ENCODE assay signal across 21 mouse cellular contexts in genomic region chr6:148761475-148761874, GRCm38 (mm10).
DNase-seq lines count a peak whose midpoint lies in the region; ATAC-seq and TF ChIP-seq lines count a peak whose summit lies in the region.
"Had no signal": no experiment of that assay in that cellular context is flagged by ENCODE, and none has a peak within 500 bp of the region (broad histone marks: within the 10 kb centered on the region; RNA-seq: fewer than 3 reads in every experiment).

No protein-coding gene starts in this region.

- no peak overlapping the region for H3K4me2 ChIP-seq in intestine, postnatal 0 days (replicated peaks; ENCODE audit: low read depth)
- H3K4me2 ChIP-seq: embryonic facial prominence, embryonic 12.5 days; forebrain, embryonic 12.5 days; heart, embryonic 13.5 days; hindbrain, embryonic 13.5 days had no signal

- no peaks in the 10 kb centered on the region for H3K36me3 ChIP-seq in G1E (replicated peaks)
- no peaks in the 10 kb centered on the region for H3K36me3 ChIP-seq in intestine, postnatal 0 days (ENCODE audit: control insufficient read depth, insufficient read depth)
- H3K36me3 ChIP-seq: embryonic facial prominence, embryonic 12.5 days; forebrain, embryonic 12.5 days; heart, embryonic 13.5 days; hindbrain, embryonic 13.5 days had no signal

- DNase-seq in 416B (ENCODE audit: low read depth) (peak; percentile 66), G1E (ENCODE audit: low spot score) (peak; percentile 18), liver (no peak)
- no peak for DNase-seq in left cerebral cortex, adult 2 months (ENCODE audit: extremely low spot score in 1 of 2, low spot score in 2 of 2)
- DNase-seq: adrenal gland, adult 8-10 months; adrenal gland, postnatal 36 days; cerebellum, adult 11 months; cerebellum, adult 8-10 months; cerebellum, postnatal 14 days; forebrain, postnatal 0 days; gastrocnemius, postnatal 25 days; heart, adult 11 months; heart, postnatal 36 days had no signal

- no peak overlapping the region for H3K27ac ChIP-seq in left cerebral cortex, adult 2 months
- H3K27ac ChIP-seq in intestine, postnatal 0 days (ENCODE audit: low read depth, low read length): no peak overlapping the region
- H3K27ac ChIP-seq: embryonic facial prominence, embryonic 12.5 days; forebrain, embryonic 12.5 days; heart, embryonic 13.5 days; hindbrain, embryonic 13.5 days; hindbrain, postnatal 0 days had no signal

- no peak overlapping the region for H3K9ac ChIP-seq in intestine, postnatal 0 days (ENCODE audit: low read depth, low read length)
- H3K9ac ChIP-seq: embryonic facial prominence, embryonic 12.5 days; forebrain, embryonic 12.5 days; forebrain, postnatal 0 days; heart, embryonic 13.5 days; hindbrain, embryonic 13.5 days had no signal

- no peak overlapping the region for H3K4me3 ChIP-seq in G1E (ENCODE audit: low read depth, low read length)
- H3K4me3 ChIP-seq in left cerebral cortex, adult 2 months: no peak overlapping the region
- no peak overlapping the region for H3K4me3 ChIP-seq in intestine, postnatal 0 days (ENCODE audit: low read depth, low read length)
- H3K4me3 ChIP-seq: embryonic facial prominence, embryonic 12.5 days; forebrain, embryonic 12.5 days; heart, embryonic 13.5 days; hindbrain, embryonic 13.5 days had no signal

- H3K27me3 ChIP-seq in G1E (ENCODE audit: insufficient read depth, low read length): peaks cover 8% of the 10 kb centered on the region
- no peaks in the 10 kb centered on the region for H3K27me3 ChIP-seq in intestine, postnatal 0 days (replicated peaks; ENCODE audit: control insufficient read depth, insufficient read depth, low read length)
- H3K27me3 ChIP-seq: embryonic facial prominence, embryonic 12.5 days; forebrain, embryonic 12.5 days; heart, embryonic 13.5 days; hindbrain, embryonic 13.5 days had no signal

- H3K9me3 ChIP-seq in G1E (replicated peaks): no peaks in the 10 kb centered on the region
- no peaks in the 10 kb centered on the region for H3K9me3 ChIP-seq in intestine, postnatal 0 days (ENCODE audit: control insufficient read depth)
- H3K9me3 ChIP-seq: embryonic facial prominence, embryonic 12.5 days; forebrain, embryonic 12.5 days; heart, embryonic 13.5 days; hindbrain, embryonic 13.5 days had no signal

- ATAC-seq in G1E (ENCODE audit: extremely low read depth, insufficient number of reproducible peaks, low FRiP score, poor library complexity, severe bottlenecking): peak; percentile 81
- peak; percentile 86 for ATAC-seq in common myeloid progenitor, adult 5-6 weeks (replicated peaks; ENCODE audit: low read depth, poor library complexity, severe bottlenecking)
- ATAC-seq in megakaryocyte progenitor cell, adult 5-6 weeks (replicated peaks; ENCODE audit: poor library complexity): peak; percentile 75
- no peak for ATAC-seq in intestine, postnatal 0 days
- ATAC-seq: forebrain, postnatal 0 days; hindbrain, postnatal 0 days had no signal

- WGBS in intestine, postnatal 0 days: 77% methylated on average over 4 of the region's 4 CpGs

- no peak for TF ChIP-seq CTCF in G1E (IDR thresholded peaks at IDR 0.05; ENCODE audit: low read depth, low read length)
- no peak for TF ChIP-seq CTCF in left cerebral cortex, adult 2 months (IDR thresholded peaks at IDR 0.05)
- TF ChIP-seq CTCF in intestine, postnatal 0 days (IDR thresholded peaks at IDR 0.05; ENCODE audit: low read depth): no peak

- no peaks in the 10 kb centered on the region; the same call in 1 of the 2 replicates for H3K4me1 ChIP-seq in G1E (ENCODE audit: insufficient read depth, low read depth, low read length)
- no peaks in the 10 kb centered on the region for H3K4me1 ChIP-seq in intestine, postnatal 0 days (replicated peaks; ENCODE audit: control insufficient read depth, insufficient read depth, low read length)
- H3K4me1 ChIP-seq: embryonic facial prominence, embryonic 12.5 days; forebrain, embryonic 12.5 days; heart, embryonic 13.5 days; hindbrain, embryonic 13.5 days had no signal

- intact Hi-C loops in left cerebral cortex, adult 2 months (cut with DNase I): no loop called here

Comparison
In these comparisons a context has a peak if more than half of its experiments do, and no peak if none do; other contexts are left out.
1. DNase-seq: peak in 416B (single experiment) and G1E (single experiment); none in left cerebral cortex, adult 2 months (0 of 2) and liver (single experiment).